Mouse (Mus musculus) heart, postnatal 0 days (tissue): ENCODE measurements around the gene Fam114a2. TPM values are rescaled to one million over a fixed set of nuclear protein-coding genes. Genes with fewer than 3 reads are reported as not detected.
A peak's percentile ranks its signal among the peaks of the same experiment; 100 is the strongest.

ENCODE experiments used
- ATAC-seq: fragments of 200-750 bp; cut with Nextera tagmentation; 2 replicates; pipeline ENCODE4 v1.8.0; 2017; ENCODE audit warnings: low read depth, moderate number of reproducible peaks, moderate library complexity; ENCODE audit not compliant: insufficient read depth
- DNase-seq: peaks from one replicate; pipeline ENCODE4 v3.0.0-alpha.2; 2016; ENCODE audit warnings: low spot score
- H3K27ac ChIP-seq: fragments of 300-500 bp; sonication (generic); 2 replicates; pipeline ENCODE4 v1.5.1; 2014; ENCODE audit warnings: low read depth, mild to moderate bottlenecking
- H3K27me3 ChIP-seq: fragments of 300-500 bp; sonication (generic); 2 replicates; pipeline ENCODE4 v1.6.1; 2014; ENCODE audit warnings: low read length, mixed read lengths; ENCODE audit not compliant: control insufficient read depth, insufficient read depth
- H3K36me3 ChIP-seq: fragments of 300-500 bp; sonication (generic); replicated peaks from 2 replicates; pipeline ENCODE4 v1.6.1; 2014; ENCODE audit warnings: low read length, mixed read lengths; ENCODE audit not compliant: control insufficient read depth, insufficient read depth
- H3K4me1 ChIP-seq: fragments of 300-500 bp; sonication (generic); 2 replicates; pipeline ENCODE4 v1.6.1; 2014; ENCODE audit warnings: antibody characterized with exemption; ENCODE audit not compliant: control insufficient read depth, insufficient read depth
- H3K4me2 ChIP-seq: fragments of 300-500 bp; sonication (generic); 2 replicates; pipeline ENCODE4 v1.6.1; 2014; ENCODE audit warnings: low read depth, mild to moderate bottlenecking, low read length, moderate library complexity
- H3K4me3 ChIP-seq: fragments of 300-500 bp; sonication (generic); 2 replicates; pipeline ENCODE4 v1.5.1; 2014; ENCODE audit warnings: low read depth, low read length
- H3K9ac ChIP-seq: fragments of 300-500 bp; sonication (generic); replicated peaks from 2 replicates; pipeline ENCODE4 v1.6.1; 2014; ENCODE audit warnings: low read depth, low read length, mixed read lengths
- H3K9me3 ChIP-seq: fragments of 300-500 bp; sonication (generic); replicated peaks from 2 replicates; pipeline ENCODE4 v1.6.1; 2016; ENCODE audit warnings: low read length; ENCODE audit not compliant: control insufficient read depth
- CTCF ChIP-seq: IDR thresholded peaks from 2 replicates; pipeline ENCODE4 v1.5.1; 2016; ENCODE audit warnings: antibody characterized with exemption, control low read depth, low read depth
- EP300 ChIP-seq: IDR thresholded peaks from 2 replicates; pipeline ENCODE4 v1.6.1; 2016; ENCODE audit warnings: antibody characterized with exemption, low read depth
- WGBS: fragments of 180-500 bp; shearing (Covaris S2); extraction: QIAGEN DNeasy Blood & Tissue Kit; methylation state at CpG from one replicate; pipeline ENCODE4 v1.1.7; 2014; 5-methylcytosine and 5-hydroxymethylcytosine counted together
- polyA plus RNA-seq: library from polyadenylated mRNA; unstranded; fragments of >200 nt; fragmentation: Nextera tagmentation; extraction: Ambion mirVana; gene quantifications from 2 replicates; pipeline ENCODE4 v1.2.1, GENCODE M21; 2015
- total RNA-seq: library from RNA; depleted of rRNA; stranded (reverse); fragments of >200 nt; gene quantifications from 2 replicates; pipeline ENCODE4 v1.2.3, GENCODE M21; 2014; ENCODE audit warnings: low replicate concordance

Gene Fam114a2
- total and polyA plus RNA-seq, 2 experiments from 2014 or later, result 41.8 to 50.6 TPM

- no peak overlapping the region for H3K4me2 ChIP-seq
- H3K27ac ChIP-seq, result no peak overlapping the region
- H3K4me1 ChIP-seq, result peaks cover 10% of the 10 kb centered on the region; the same call in 1 of the 2 replicates
- H3K36me3 ChIP-seq, result peaks cover 21% of the 10 kb centered on the region
- no peak overlapping the region for H3K9ac ChIP-seq
- H3K27me3 ChIP-seq, result no peaks in the 10 kb centered on the region
- ATAC-seq (peak; percentile 41; the same call in 1 of the 2 replicates), DNase-seq (no peak)
- H3K9me3 ChIP-seq, result no peaks in the 10 kb centered on the region
- TF ChIP-seq CTCF, result no peak
- no peak for TF ChIP-seq EP300
- H3K4me3 ChIP-seq, result no peak overlapping the region
These were observed 6.2 kb upstream of the Fam114a2 start for GRCm38 (mm10) chr11:57524597-57524996.

DNA sequence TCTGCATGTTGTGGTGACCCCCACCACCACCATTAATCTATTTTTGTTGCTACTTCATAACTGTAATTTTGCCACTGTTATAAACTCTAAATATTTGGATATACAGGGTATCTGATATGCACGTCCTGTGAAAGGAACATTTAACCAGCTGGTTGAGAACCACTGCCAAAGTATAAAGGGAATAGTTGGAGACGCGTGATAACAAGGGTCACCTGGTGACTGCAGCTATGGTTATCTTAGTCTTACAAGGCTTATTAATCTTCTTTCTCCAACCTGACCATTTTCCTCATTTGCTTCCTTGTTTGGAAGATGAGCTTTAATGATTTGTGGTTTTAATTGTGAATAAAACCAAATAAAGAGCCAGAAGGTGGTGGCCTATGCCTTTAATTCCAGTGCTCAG lies 5.0 kb upstream of the Fam114a2 start:
- no peaks in the 10 kb centered on the region for H3K27me3 ChIP-seq
- no peak for ATAC-seq
- H3K4me1 ChIP-seq, result peaks cover 10% of the 10 kb centered on the region; the same call in 1 of the 2 replicates
- H3K36me3 ChIP-seq, result peaks cover 11% of the 10 kb centered on the region
- no peak overlapping the region for H3K27ac ChIP-seq
- no peak overlapping the region for H3K4me3 ChIP-seq
- H3K4me2 ChIP-seq, result no peak overlapping the region
- DNase-seq, result no peak
- no peaks in the 10 kb centered on the region for H3K9me3 ChIP-seq
- no peak for TF ChIP-seq CTCF
- TF ChIP-seq EP300, result no peak
- H3K9ac ChIP-seq, result no peak overlapping the region
- WGBS, result 69% methylated on average over 3 of the region's 3 CpGs

DNA sequence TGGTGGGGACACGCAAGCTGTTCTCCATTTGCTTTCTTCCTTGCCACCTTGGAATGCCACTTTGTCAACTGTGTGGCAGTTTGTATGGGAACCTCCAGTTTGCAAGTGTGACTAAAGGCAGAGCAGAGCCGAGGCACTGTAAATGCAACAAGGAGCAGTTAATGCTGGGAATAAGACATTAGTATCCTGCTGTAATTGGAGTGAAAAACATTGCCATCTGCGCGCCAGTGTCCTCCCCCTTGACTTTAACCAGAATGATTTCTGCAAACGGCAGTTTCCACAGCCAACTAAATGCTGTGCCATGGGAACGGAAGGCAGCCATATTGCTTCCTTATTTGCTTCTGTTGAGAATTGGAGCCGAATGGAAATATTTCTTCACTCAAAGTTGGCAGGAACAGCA lies 3.6 kb upstream of the Fam114a2 start:
- no peak overlapping the region for H3K27ac ChIP-seq
- no peak overlapping the region for H3K4me3 ChIP-seq
- no peak for TF ChIP-seq CTCF
- TF ChIP-seq EP300, result no peak
- no peak for ATAC-seq
- WGBS, result 80% methylated on average over 7 of the region's 7 CpGs
- no peaks in the 10 kb centered on the region for H3K9me3 ChIP-seq
- no peak overlapping the region for H3K4me2 ChIP-seq
- peaks cover 17% of the 10 kb centered on the region for H3K4me1 ChIP-seq
- 0 out of 2 replicates have a peak, but pooled peaks cover 5% of the 10 kb centered on the region for H3K36me3 ChIP-seq
- no peaks in the 10 kb centered on the region for H3K27me3 ChIP-seq
- H3K9ac ChIP-seq, result no peak overlapping the region
- DNase-seq, result no peak

- no peak for ATAC-seq
These were observed 2.8 kb upstream of the Fam114a2 start for GRCm38 (mm10) chr11:57521206-57521605.

DNA sequence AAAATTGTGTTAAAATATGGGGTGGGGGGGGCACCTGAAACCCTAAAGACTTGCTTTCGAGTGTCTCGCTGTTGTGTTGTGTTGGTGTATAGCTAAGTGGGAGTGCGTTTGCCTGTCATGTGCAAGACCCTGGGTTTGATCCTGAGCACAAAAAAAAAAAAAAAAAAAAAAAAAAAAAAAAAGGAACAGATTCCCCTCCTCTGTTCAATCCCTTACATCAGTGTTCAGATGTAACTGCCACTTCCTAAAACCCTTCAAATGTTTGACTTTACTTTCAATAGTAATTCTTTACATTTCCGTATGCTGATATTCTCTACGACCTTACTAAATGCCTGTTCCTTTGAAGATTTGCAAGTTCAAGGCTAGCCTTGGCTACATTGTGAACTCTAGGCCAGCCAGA lies 887 bp upstream of the Fam114a2 start:
- 64% methylated on average over 5 of the region's 5 CpGs for WGBS
- no peak for TF ChIP-seq EP300
- TF ChIP-seq CTCF, result no peak
- no peak for DNase-seq

More at GRCm38 (mm10) chr11:57521206-57521605, 2.8 kb upstream of the Fam114a2 start:
- Histone ChIP-seq H3K4me1 (peaks cover 20% of the 10 kb centered on the region), H3K4me3 (no peak overlapping the region), H3K27me3 (no peaks in the 10 kb centered on the region), H3K36me3 (0 out of 2 replicates have a peak, but pooled peaks cover 5% of the 10 kb centered on the region), H3K27ac (no peak overlapping the region), H3K9me3 (no peaks in the 10 kb centered on the region), H3K9ac (no peak overlapping the region), H3K4me2 (no peak overlapping the region)
- no peak for DNase-seq
- WGBS, result 93% methylated on average over 3 of the region's 3 CpGs
- TF ChIP-seq CTCF (no peak), EP300 (no peak)

DNA sequence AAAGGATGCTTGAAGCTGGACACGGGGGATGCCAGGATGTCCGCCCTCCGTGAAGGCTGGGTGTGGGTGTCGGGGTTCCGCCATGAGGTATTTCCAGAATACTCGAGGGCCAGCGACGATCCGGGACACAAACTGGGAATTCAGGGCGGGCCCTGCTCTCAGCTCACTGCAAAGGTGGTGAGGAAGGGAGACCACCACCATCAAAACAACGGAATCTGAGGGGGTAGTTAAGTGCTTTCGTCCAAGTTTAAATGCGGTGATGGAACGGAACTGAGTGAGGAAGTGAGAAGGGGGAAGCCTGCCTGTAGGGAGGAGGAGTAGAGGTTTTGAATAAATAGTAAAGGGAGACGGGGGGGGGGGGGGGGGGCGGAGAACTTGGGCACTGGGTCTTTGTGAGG lies 333 bp upstream of the Fam114a2 start:
- Histone ChIP-seq H3K27ac (peak overlapping the region; percentile 59; the same call in 1 of the 2 replicates), H3K4me3 (peak overlapping the region; percentile 74), H3K9ac (peak overlapping the region; percentile 69), H3K4me1 (peaks cover 11% of the 10 kb centered on the region), H3K36me3 (peaks cover 7% of the 10 kb centered on the region), H3K9me3 (no peaks in the 10 kb centered on the region), H3K4me2 (peak overlapping the region; percentile 77), H3K27me3 (no peaks in the 10 kb centered on the region)
- no peak for DNase-seq
- under 1% methylated on average over 15 of the region's 16 CpGs for WGBS
- no peak for TF ChIP-seq EP300
- no peak for TF ChIP-seq CTCF
- peak; percentile 28; the same call in 1 of the 2 replicates for ATAC-seq

More for the DNA sequence above, 887 bp upstream of the Fam114a2 start:
- ATAC-seq, result no peak
- H3K9ac ChIP-seq, result 0 out of 2 replicates have a peak overlapping the region, but pooled peaks have one; percentile 69
- peak overlapping the region; percentile 74 for H3K4me3 ChIP-seq
- H3K4me1 ChIP-seq, result peaks cover 11% of the 10 kb centered on the region
- H3K27me3 ChIP-seq, result no peaks in the 10 kb centered on the region
- no peaks in the 10 kb centered on the region for H3K9me3 ChIP-seq
- H3K4me2 ChIP-seq, result peak overlapping the region; percentile 77
- H3K36me3 ChIP-seq, result 0 out of 2 replicates have a peak, but pooled peaks cover 5% of the 10 kb centered on the region
- no peak overlapping the region for H3K27ac ChIP-seq
